Mouse (Mus musculus) lung, embryonic 14.5 days (tissue): ENCODE results near the gene Ttyh2. TPM values are rescaled to one million over a fixed set of nuclear protein-coding genes. Genes with fewer than 3 reads are reported as not detected.
A peak's percentile ranks its signal among the peaks of the same experiment; 100 is the strongest.
"Not testable (repeated sequence)": the region's sequence is repeated elsewhere in the genome, so short reads cannot be mapped to it uniquely, and the experiment has no call there.

Experiments
- ATAC-seq: fragments of 200-750 bp; cut with Nextera tagmentation; 2 replicates; pipeline ENCODE4 v1.8.0; 2017; ENCODE audit warnings: mild to moderate bottlenecking, moderate TSS enrichment, moderate library complexity; ENCODE audit not compliant: insufficient read depth
- DNase-seq: peaks from one replicate; pipeline ENCODE4 v3.0.0-alpha.2; 2015
- H3K27ac ChIP-seq: fragments of 300-500 bp; sonication (generic); 2 replicates; pipeline ENCODE4 v1.5.1; 2014; ENCODE audit warnings: low read depth, mild to moderate bottlenecking, moderate library complexity
- H3K27me3 ChIP-seq: fragments of 300-500 bp; sonication (generic); 2 replicates; pipeline ENCODE4 v1.6.1; 2014; ENCODE audit warnings: low read length, control low read depth; ENCODE audit not compliant: insufficient read depth
- H3K36me3 ChIP-seq: fragments of 300-500 bp; sonication (generic); 2 replicates; pipeline ENCODE4 v1.6.1; 2014; ENCODE audit warnings: control low read depth; ENCODE audit not compliant: insufficient read depth
- H3K4me1 ChIP-seq: fragments of 300-500 bp; sonication (generic); 2 replicates; pipeline ENCODE4 v1.6.1; 2014; ENCODE audit warnings: antibody characterized with exemption, control low read depth; ENCODE audit not compliant: insufficient read depth
- H3K4me2 ChIP-seq: fragments of 300-500 bp; sonication (generic); 2 replicates; pipeline ENCODE4 v1.6.1; 2014; ENCODE audit warnings: mild to moderate bottlenecking
- H3K4me3 ChIP-seq: fragments of 300-500 bp; sonication (generic); 2 replicates; pipeline ENCODE4 v1.5.1; 2014; ENCODE audit warnings: low read depth, low read length
- H3K9ac ChIP-seq: fragments of 300-500 bp; sonication (generic); 2 replicates; pipeline ENCODE4 v1.6.1; 2014
- H3K9me3 ChIP-seq: fragments of 300-500 bp; sonication (generic); 2 replicates; pipeline ENCODE4 v1.6.1; 2016; ENCODE audit warnings: low read depth, low read length, control low read depth
- CTCF ChIP-seq: IDR thresholded peaks from 2 replicates; pipeline ENCODE4 v1.5.1; 2016; ENCODE audit warnings: antibody characterized with exemption, low read depth
- WGBS: fragments of 180-500 bp; shearing (Covaris S2); extraction: QIAGEN DNeasy Blood & Tissue Kit; methylation state at CpG from one replicate; pipeline ENCODE4 v1.1.7; 2014; 5-methylcytosine and 5-hydroxymethylcytosine counted together
- polyA plus RNA-seq: library from polyadenylated mRNA; unstranded; fragments of >200 nt; fragmentation: Nextera tagmentation; extraction: Ambion mirVana; gene quantifications from 2 replicates; pipeline ENCODE4 v1.2.1, GENCODE M21; 2014

Gene Ttyh2
- polyA plus RNA-seq, 1 experiment from 2014 or later = 13.1 TPM

DNA sequence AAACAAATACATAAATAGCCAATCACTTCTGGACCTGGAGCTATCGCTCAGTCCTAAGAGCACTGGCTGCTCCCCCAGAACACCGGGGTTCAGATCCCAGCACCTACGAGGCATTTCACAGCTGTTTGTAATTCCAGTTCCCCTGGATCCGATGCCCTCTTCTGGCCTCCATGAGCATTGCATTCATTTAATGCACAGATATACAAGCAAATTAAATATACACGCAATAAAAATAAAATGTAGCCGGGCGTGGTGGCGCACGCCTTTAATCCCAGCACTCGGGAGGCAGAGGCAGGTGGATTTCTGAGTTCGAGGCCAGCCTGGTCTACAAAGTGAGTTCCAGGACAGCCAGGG lies 7.3 kb upstream of the Ttyh2 start:
- not testable (repeated sequence) for H3K4me3 ChIP-seq, H3K27ac ChIP-seq, H3K27me3 ChIP-seq, H3K9me3 ChIP-seq, H3K9ac ChIP-seq, H3K4me2 ChIP-seq
- H3K4me1 ChIP-seq = peaks cover 12% of the 10 kb centered on the region; the same call in 1 of the 2 replicates
- H3K36me3 ChIP-seq = peaks cover 37% of the 10 kb centered on the region
- WGBS = 23% methylated on average over 11 of the region's 11 CpGs
- DNase-seq (peak; percentile 59), ATAC-seq (peak; percentile 18; the same call in 1 of the 2 replicates)
- peak; percentile 42 for TF ChIP-seq CTCF

DNA sequence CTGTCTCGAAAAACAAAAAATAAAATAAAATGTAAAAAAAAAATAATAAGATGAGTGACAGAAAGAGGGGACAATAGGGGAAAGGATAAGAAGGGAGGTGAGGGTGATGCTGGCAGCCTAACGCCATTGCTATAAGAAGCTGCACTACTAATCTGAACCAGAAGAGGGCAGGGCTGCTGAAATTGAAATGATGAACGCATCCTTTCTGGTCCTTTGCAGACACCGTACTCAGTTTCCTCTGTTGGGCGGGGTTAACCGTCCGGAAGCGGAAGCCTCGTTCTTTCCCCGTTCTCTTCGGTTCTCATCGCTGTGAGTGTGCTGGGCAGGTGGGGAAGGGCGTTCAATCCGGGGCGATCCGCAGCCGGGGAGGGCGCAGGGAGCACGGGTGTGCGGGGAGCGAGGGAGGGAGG lies 6.9 kb upstream of the Ttyh2 start, which contains the start of gene Rpl38:
TSS of gene Rpl38 (plus strand) at position 224 of the 410 bp plus-strand sequence.
- Histone ChIP-seq H3K9me3 (no peaks in the 10 kb centered on the region), H3K36me3 (peaks cover 41% of the 10 kb centered on the region)

DNA sequence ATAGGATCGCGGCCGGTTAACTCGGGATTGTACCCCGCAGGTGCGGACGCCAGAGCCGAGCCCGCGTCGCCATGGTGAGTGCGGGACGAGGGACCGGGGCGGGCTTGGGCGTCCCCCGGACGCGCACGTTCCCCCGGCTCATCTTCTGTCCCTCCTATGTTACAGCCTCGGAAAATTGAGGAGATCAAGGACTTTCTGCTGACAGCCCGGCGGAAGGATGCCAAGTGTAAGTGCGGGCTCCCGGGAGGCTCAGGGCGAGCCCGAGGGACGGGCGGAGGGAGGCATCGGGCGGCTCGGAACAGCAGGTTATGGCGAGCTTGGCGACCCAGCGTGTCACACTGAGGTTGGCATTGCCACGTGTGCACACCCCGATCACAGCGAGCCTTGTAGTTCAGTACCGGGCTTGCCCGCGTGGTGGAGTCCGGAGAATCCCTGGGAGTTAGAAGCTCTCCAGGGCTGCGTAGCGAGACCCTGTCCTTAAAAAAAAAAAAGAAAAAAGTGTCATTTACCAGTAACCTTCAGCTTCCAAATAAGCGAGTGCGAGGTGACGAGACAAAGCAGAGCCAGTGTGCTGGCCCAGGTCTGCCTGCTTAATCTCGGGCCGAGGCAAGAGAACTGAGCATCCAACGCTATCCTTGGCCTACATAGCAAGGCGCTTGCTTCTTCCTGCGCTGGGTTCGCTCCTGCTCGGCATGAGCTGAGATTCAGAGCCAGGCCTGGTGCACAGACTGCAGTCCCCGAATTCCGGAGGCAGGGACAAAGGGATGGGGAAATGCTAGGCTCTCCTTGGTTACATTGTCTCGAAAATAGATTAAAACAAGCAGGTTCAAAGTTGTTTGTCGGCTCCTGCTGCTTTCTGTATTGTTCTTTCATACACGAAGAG lies 6.2 kb upstream of the Ttyh2 start:
- H3K36me3 ChIP-seq = peaks cover 46% of the 10 kb centered on the region
- TF ChIP-seq CTCF = peak; percentile 72
- peak overlapping the region; percentile 98 for H3K4me2 ChIP-seq
- ATAC-seq (peak; percentile 72), DNase-seq (peak; percentile 91)
- H3K27me3 ChIP-seq = peaks cover 4% of the 10 kb centered on the region; the same call in 1 of the 2 replicates
- WGBS = under 1% methylated on average over 60 of the region's 60 CpGs
- peaks cover 12% of the 10 kb centered on the region; the same call in 1 of the 2 replicates for H3K4me1 ChIP-seq
- no peaks in the 10 kb centered on the region for H3K9me3 ChIP-seq
- peak overlapping the region; percentile 91 for H3K9ac ChIP-seq
- peak overlapping the region; percentile 94 for H3K27ac ChIP-seq
- H3K4me3 ChIP-seq = peak overlapping the region; percentile 89

More for the DNA sequence above, 6.9 kb upstream of the Ttyh2 start, which contains the start of gene Rpl38:
- H3K27me3 ChIP-seq = peaks cover 4% of the 10 kb centered on the region; the same call in 1 of the 2 replicates
- DNase-seq = peak; percentile 100
- WGBS = 3% methylated on average over 21 of the region's 21 CpGs
- H3K4me3 ChIP-seq = peak within 1 kb of the TSS; percentile 89
- H3K4me1 ChIP-seq = peaks cover 12% of the 10 kb centered on the region; the same call in 1 of the 2 replicates
- H3K4me2 ChIP-seq = peak within 1 kb of the TSS; percentile 98
- H3K9ac ChIP-seq = peak within 1 kb of the TSS; percentile 91
- peak; percentile 91 for TF ChIP-seq CTCF
- peak; percentile 85 for ATAC-seq
- H3K27ac ChIP-seq = peak within 1 kb of the TSS; percentile 94

DNA sequence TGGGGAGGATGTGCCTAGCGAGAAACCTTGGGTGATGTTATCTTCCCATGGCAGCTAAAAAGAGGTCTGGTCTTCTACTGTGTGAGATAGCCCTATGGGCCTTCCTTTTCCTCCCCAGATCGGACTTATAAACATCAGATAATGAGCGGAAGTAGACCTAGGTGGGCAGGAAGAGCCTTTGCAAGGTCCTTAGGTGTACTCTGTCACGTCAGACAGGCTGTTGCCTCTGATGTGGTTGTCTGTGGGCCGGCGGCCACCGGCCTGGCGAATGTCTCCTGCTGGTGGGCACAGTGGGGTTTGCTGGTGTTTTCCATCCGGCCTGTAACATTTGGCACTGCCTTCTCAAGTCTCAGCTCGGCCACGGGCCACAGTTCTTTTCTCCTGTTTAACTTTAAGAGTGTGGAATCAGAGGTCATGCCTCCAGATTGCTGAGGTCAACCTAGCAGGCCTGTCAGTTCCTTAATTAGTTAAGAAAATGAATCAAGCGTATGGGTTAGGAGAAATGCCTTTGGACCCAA lies 5.5 kb upstream of the Ttyh2 start:
- no peak for ATAC-seq
- H3K36me3 ChIP-seq = peaks cover 46% of the 10 kb centered on the region
- H3K4me1 ChIP-seq = peaks cover 12% of the 10 kb centered on the region; the same call in 1 of the 2 replicates
- H3K9ac ChIP-seq = peak overlapping the region; percentile 91
- H3K4me2 ChIP-seq = peak overlapping the region; percentile 98
- H3K9me3 ChIP-seq = no peaks in the 10 kb centered on the region
- peak overlapping the region; percentile 89 for H3K4me3 ChIP-seq
- peak overlapping the region; percentile 94 for H3K27ac ChIP-seq
- DNase-seq = no peak
- peaks cover 4% of the 10 kb centered on the region; the same call in 1 of the 2 replicates for H3K27me3 ChIP-seq
- no peak for TF ChIP-seq CTCF
- 16% methylated on average over 12 of the region's 12 CpGs for WGBS

DNA sequence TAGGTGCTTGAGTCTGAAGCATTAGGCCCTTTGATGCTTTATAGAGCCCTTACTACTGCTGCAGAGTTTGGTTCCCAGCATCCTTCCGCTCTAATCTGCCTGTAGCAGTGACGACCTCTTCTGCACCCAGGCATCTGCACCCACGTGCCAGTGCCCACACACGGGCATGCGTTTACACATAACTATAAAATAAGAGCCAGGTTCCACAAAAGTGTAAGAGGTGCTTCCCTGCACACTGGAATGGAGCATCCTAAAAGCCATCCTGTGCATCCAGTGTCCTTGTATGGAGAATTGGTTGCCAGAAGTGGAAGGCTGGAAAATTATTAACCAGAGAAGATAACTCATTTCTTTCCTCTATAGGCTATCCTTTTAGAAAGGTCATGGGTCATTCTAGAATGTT lies 4.1 kb upstream of the Ttyh2 start:
- Histone ChIP-seq H3K4me2 (no peak overlapping the region), H3K4me1 (peaks cover 12% of the 10 kb centered on the region; the same call in 1 of the 2 replicates), H3K36me3 (peaks cover 46% of the 10 kb centered on the region), H3K27me3 (peaks cover 2% of the 10 kb centered on the region; the same call in 1 of the 2 replicates), H3K4me3 (no peak overlapping the region; the same call in 1 of the 2 replicates), H3K9ac (no peak overlapping the region), H3K9me3 (no peaks in the 10 kb centered on the region), H3K27ac (no peak overlapping the region)
- no peak for TF ChIP-seq CTCF
- no peak for ATAC-seq
- WGBS = 85% methylated on average over 5 of the region's 5 CpGs
- DNase-seq = no peak

DNA sequence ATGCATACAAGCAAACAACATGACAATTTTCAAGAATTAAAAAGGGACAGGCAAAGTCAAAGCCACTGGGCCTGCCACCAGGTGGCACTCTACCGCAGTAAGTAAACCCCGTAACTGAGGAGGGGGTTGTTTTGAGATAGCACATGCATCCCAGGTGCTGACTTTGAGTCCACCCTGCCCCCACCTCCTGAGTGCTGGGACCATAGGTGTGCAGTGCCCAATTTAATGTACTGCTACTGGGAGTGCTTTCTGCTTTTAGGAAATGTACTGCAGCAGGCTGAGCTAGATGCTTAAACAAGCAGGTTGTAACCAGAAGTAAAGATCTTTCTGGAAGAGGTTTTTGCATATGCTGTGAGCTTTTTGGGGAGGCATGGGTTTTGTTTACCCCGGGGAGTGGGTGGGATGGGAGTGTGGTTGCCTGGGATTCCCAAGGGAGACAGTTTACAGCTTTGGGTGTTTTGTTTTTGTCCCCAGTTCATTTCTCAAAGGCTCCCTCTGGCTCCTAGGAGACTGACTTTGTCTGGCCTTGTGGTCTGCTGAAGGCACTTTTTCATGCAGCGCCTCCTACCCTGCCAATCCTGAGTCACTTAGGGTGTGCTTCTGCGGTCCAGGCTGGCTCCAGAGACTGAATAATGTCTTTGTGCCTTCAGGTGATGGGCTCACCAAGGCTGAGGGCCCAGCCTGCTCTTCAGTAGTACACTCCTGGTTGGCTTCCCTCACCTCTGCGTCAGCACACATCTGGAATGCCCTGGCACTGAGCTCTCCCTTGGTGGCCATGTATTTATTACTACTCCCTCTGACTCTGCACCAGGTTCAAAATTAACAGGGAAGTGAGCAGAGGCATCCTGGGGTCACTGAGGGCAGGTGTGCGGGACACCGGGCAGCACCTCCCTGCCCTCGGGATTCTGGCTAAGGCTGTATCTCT lies 2.2 kb upstream of the Ttyh2 start:
- H3K9ac ChIP-seq = no peak overlapping the region

More for the DNA sequence above, 2.2 kb upstream of the Ttyh2 start:
- H3K27me3 ChIP-seq = no peaks in the 10 kb centered on the region
- no peak overlapping the region for H3K4me2 ChIP-seq
- DNase-seq (peak; percentile 70), ATAC-seq (no peak)
- peaks cover 46% of the 10 kb centered on the region for H3K36me3 ChIP-seq
- peak; percentile 73 for TF ChIP-seq CTCF
- H3K9me3 ChIP-seq = no peaks in the 10 kb centered on the region
- 62% methylated on average over 9 of the region's 9 CpGs for WGBS
- no peak overlapping the region for H3K27ac ChIP-seq
- no peak overlapping the region for H3K4me3 ChIP-seq
- peaks cover 20% of the 10 kb centered on the region; the same call in 1 of the 2 replicates for H3K4me1 ChIP-seq
